Mouse (Mus musculus): ENCODE measurements around the gene Ptpa.

Ptpa gene

DNA sequence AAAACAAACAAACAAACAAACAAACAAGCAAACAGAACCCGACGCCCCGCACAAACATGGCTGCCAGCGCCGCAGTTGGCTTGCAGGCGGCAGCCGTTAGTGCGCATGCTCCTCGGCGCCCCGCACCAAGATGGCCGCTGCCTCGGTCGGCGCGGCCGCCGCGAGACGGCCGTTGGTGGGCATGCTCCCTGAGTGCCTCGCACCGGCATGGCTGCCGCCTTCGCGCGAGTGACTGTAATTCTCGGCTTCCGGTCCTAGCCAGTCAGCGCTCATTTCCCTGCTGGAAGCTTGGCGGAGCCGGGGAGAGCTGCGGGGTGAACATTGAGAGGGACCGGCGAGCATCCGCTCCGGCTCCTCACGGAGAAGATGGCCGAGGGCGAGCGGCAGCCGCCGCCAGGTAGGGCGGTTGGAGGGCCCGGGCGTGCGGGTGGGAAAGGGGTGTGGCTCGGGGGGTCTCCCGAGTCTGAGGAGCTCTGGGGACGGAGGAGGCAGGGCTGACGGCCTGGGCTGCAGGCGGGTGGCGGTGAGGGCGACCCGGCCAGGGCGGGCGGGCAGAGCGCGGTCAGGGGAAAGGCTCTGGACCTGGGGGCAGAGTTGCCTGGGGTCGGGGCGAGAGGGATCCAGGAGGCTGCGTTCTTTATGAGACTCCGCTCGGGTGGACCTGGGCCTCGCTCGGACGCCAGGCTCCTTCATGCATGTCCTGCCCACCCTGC lies at the start of gene Ptpa:
Gene Ptpa, plus strand, starts transcription at position 104 of the 713 bp plus-strand sequence.
- peak; percentile 89 for DNase-seq (ENCODE audit: extremely low read depth, insufficient read length, low spot score)

- no peak for DNase-seq (ENCODE audit: extremely low read depth, insufficient read length, low spot score)
Measured at GRCm38 (mm10) chr2:30366203-30366602, 49.6 kb upstream of the Ptpa start.

DNA sequence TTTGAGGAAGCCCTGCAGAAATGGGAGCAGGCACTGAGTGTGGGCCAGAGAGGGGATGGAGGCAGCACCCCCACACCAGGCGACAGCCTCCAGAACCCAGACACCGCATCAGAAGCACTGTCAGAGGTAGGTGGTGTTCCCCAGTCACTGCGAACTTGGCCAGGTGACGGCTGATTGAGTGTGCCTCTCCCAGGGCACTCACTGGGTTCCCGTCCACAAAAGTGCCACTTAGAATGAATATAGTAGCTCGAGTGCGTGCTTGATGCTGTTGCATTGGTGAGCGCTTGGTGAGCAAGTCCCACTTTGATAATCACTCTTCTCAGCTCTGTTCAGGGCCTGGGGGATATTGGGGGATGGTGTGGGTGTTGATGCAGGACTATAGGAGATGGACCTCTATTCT lies 44.3 kb upstream of the Ptpa start:
- DNase-seq (ENCODE audit: extremely low read depth, insufficient read length, low spot score) = no peak

DNA sequence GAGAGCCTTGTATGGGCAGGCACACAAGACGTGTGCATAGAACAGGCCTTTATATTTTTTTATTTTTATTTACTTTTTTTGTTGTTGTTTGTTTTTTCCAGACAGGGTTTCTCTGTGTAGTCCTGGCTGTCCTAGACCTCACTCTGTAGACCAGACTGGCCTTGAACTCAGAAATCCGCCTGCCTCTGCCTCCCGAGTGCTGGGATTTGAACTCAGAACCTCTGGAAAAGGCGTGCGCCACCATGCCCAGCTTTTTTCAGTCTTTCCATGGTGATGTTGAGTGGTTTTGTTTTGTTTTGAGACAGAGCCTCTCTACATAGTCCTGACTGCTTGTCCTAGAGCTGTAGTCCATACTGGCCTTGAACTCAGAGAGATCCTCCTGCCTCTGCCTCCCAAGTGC lies 43.1 kb upstream of the Ptpa start:
- no peak for DNase-seq (ENCODE audit: extremely low read depth, insufficient read length, low spot score)

- no peak for DNase-seq (ENCODE audit: extremely low read depth, insufficient read length, low spot score)
Measured at GRCm38 (mm10) chr2:30375893-30376292, 39.9 kb upstream of the Ptpa start.

- DNase-seq (ENCODE audit: extremely low read depth, insufficient read length, low spot score) = no peak
Measured at GRCm38 (mm10) chr2:30377721-30378120, 38.1 kb upstream of the Ptpa start.

GRCm38 (mm10) chr2:30379307-30379706 lies 36.5 kb upstream of the Ptpa start:
- no peak for DNase-seq (ENCODE audit: extremely low read depth, insufficient read length, low spot score)

DNA sequence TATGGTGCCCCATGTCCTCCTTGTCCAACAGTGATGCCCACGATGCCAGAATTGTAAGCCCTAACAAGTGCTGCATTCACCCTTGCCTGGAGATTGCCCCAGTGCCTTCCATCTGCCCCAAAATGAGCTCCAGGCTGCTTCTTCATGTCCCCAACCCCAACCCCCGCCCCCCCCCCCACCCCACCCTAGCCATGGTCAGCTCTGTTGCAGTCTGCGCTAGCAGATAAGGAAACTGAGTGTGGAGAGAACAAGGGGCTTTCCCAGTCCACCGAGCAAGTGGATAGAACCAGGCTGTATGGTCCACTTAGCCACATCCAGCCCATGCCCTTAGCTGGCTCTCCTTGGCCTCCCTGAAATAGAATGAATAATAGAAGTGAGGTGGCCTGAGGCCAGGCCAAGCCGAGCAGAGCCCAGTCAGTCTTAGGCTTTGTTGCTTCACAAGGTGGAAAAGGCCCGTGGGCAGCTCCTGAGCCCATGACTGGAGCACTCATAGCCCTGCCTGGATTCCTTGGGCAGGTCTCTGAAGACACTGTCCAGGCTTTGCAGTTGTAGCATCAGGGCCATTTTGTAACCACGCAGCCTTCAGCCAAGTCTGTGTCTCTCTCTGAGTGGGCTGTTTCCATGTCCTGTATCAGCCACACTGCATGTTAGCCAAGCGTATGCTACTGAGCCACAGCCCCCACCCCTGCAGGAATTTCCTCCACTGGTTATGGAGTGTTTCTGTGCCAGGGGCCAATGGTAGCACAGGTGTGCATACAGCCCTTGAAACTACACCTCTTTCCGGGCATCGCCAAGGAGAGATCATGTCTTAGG lies 35.1 kb upstream of the Ptpa start:
- no peak for DNase-seq (ENCODE audit: extremely low read depth, insufficient read length, low spot score)

- no peak for DNase-seq (ENCODE audit: extremely low read depth, insufficient read length, low spot score)
Measured at GRCm38 (mm10) chr2:30381377-30381725, 34.5 kb upstream of the Ptpa start.

DNA sequence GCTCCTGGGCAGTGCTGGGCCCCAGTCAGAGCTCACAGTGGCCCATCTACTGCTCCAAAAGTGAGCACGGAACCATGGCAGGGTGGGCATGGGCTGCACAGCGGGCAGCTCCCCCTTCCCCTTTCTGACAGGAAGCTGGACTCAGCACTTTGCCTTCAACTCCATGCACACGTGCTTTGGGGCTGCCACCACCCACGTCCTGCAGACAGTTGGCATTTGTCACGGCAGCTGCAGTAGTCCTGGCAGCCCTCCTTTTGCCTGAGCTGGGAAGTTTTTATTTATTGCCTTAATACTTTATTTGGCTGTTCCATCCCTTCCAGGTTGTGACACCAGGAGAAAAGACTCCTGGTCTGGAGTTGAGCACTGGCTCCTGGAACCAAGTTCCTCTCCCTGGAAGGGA lies 31.0 kb upstream of the Ptpa start:
- no peak for DNase-seq (ENCODE audit: extremely low read depth, insufficient read length, low spot score)

DNA sequence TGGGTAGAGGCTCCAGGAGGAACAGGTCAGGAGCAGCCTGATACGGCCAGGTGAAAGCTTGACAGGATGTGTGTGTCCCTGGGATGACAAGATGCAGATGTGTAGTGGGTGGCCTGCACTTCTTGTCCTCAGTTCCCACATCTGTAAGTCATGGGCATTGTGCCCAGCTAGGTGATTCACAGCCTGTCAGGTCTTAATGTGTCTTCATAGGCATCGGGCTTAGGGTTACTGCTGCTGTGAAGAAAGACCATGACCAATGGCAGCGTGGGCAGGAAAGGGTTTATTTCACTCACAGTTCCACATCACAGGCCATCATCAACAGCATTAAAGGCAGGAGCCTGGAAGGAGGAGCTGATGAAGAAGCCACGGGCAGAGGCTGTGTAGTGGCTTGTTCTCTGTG lies 30.2 kb upstream of the Ptpa start:
- no peak for DNase-seq (ENCODE audit: extremely low read depth, insufficient read length, low spot score)

DNA sequence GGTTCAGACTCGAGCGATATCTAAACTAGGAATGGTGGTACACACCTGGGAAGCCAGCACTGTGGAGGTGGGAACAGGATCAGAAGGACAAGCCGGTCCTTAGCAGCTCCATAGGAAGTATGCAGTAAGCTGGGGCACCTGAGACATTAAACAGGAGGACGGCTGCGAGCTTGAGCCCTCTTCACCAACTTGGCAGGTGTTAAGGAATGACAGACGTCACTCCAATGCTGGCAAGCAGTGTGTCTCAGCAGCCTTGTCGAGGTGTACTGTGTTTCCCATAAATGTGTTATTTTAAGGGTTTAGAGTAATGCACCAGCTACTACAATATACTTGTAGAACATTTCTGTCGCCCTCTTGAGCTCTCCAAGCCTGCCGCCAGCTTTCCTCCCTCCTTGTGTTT lies 28.9 kb upstream of the Ptpa start:
- no peak for DNase-seq (ENCODE audit: extremely low read depth, insufficient read length, low spot score)

DNA sequence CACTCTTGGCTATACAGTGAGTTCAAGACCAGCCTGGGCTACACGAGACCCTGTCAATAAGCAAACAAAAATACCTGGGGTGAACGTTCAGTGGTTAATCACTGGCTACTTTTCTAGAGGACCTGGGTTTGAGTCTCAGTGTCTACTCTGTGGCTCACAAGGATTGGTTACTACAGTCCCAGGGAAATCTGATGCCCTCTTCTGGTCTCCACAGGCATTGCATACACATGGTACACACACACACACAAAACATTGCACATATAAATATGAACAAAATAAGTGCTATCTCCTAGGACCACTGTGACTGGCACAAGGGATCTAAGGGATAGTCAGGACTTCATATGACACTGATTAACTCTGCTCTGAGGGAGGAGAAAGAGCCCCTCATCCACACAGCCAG lies 26.8 kb upstream of the Ptpa start:
- no peak for DNase-seq (ENCODE audit: extremely low read depth, insufficient read length, low spot score)

GRCm38 (mm10) chr2:30392114-30392576 lies 23.7 kb upstream of the Ptpa start, which contains the start of gene Dolpp1:
Gene Dolpp1, plus strand, starts transcription at chr2:30392254.
- DNase-seq (ENCODE audit: extremely low read depth, insufficient read length, low spot score) = peak; percentile 98

- DNase-seq (ENCODE audit: extremely low read depth, insufficient read length, low spot score) = peak; percentile 87
Measured at GRCm38 (mm10) chr2:30392577-30393369, 23.1 kb upstream of the Ptpa start.

DNA sequence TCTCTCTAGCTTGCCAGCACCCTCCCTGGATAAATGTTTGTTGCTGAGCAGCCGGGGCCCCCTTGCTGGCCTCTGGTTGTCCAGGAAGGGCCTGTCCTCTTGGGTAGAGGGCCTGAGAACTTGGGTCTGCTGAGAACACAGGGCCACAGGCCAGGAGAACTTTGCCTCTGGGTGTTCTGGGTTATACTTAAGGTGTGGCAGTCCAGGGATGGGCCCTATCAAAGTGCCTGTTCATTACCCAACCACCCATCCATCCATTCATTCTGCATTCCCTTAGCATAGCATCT lies 22.5 kb upstream of the Ptpa start:
- DNase-seq (ENCODE audit: extremely low read depth, insufficient read length, low spot score) = no peak

DNA sequence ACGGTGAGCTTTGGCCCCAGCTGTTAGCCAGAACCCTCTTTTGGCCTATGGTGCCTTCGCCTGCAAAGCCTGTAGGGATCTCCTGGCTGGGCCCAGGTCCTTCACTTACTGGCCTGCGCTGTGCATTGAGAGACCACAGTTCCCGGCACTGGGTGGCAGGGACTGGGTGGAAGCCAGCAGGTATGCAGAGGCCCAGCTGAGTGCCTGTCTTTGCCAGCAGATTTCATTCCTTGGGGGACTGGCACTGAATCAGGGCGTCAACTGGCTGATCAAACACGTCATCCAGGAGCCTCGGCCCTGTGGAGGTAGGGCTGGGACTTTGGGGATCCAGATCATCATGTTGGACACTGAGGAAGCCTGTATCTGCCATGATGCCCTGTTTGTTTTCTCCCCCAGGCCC lies 20.1 kb upstream of the Ptpa start:
- DNase-seq (ENCODE audit: extremely low read depth, insufficient read length, low spot score) = no peak

- no peak for DNase-seq (ENCODE audit: extremely low read depth, insufficient read length, low spot score)
Measured at GRCm38 (mm10) chr2:30396246-30396645, 19.6 kb upstream of the Ptpa start.

- no peak for DNase-seq (ENCODE audit: extremely low read depth, insufficient read length, low spot score)
Measured at GRCm38 (mm10) chr2:30397986-30398512, 17.8 kb upstream of the Ptpa start.

DNA sequence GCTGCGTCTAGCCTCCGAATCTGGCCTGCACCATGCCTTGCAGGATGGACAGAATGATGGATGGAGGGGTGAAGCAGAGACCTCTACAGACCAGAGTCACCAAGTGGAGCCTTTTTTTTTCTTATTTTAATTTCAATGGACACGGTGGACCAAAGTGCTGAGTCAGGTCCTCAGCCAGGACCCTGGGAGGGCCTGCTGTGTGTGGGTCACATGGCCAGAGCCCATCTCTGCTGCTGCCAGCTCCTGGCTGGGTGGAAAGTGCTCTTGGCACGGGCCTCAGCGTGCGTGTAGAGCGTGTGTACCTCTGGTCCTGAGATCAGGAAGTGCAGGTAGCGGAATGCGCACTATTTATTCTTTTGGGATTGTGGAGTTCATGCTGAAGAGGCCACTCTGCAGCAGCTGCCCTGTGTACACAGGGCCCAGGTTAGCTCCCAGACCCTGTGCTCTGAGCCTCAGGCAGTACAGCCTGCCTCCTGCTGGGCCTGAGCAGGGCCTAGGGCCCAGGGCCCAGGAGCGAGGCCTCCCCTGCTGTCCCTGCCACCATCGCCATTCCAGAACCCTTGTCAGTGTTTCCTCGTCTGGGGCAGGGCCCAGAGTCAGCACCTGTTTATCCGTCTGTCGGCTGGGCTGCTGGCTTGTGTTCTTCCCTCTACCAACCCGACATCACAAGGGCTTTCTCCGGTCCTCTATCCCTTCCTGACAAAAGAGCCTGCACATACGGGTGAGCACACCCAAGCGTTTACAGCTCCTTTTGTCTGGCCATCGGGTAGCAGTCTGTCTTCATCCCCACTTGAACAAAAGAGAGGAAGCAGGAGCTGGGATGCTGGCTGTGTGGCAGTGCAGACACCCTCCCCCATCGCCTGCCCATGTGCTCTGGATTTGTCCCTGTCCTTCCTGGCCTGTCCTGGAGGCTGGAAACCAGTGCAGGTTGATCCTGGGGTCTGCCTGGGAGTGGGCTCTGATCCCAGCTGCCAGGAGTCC lies 16.4 kb upstream of the Ptpa start:
- no peak for DNase-seq (ENCODE audit: extremely low read depth, insufficient read length, low spot score)

Data from 3134 (cell line).